Mouse (Mus musculus) bone marrow macrophage, adult 2 months (primary cell): ENCODE data around the gene Rftn1. TPM values are rescaled to one million over a fixed set of nuclear protein-coding genes. Genes with fewer than 3 reads are reported as not detected.
A peak's percentile ranks its signal among the peaks of the same experiment; 100 is the strongest.

Experiments used
- H3K27ac ChIP-seq: 2 replicates; pipeline ENCODE4 v1.5.1; 2012; ENCODE audit warnings: low read depth, low read length; ENCODE audit not compliant: insufficient read depth
- H3K4me1 ChIP-seq: 2 replicates; pipeline ENCODE4 v1.6.1; 2012; ENCODE audit warnings: low read length; ENCODE audit not compliant: control insufficient read depth, insufficient read depth
- H3K4me3 ChIP-seq: 2 replicates; pipeline ENCODE4 v1.5.1; 2012; ENCODE audit warnings: mild to moderate bottlenecking, low read length, moderate library complexity; ENCODE audit not compliant: insufficient read depth
- CTCF ChIP-seq: IDR thresholded peaks from 2 replicates; pipeline ENCODE4 v1.5.1; 2012; ENCODE audit warnings: low read depth, mild to moderate bottlenecking, low read length, moderate library complexity
- POLR2A ChIP-seq: IDR thresholded peaks from 2 replicates; pipeline ENCODE4 v1.6.1; 2012; ENCODE audit warnings: mild to moderate bottlenecking, low read depth, low read length, borderline replicate concordance
- polyA plus RNA-seq: library from polyadenylated mRNA; stranded (reverse); fragments of >200 nt; gene quantifications from 2 replicates; pipeline ENCODE4 v1.2.4, GENCODE M21; 2012; ENCODE audit not compliant: missing spikeins, insufficient read depth, insufficient read length

Gene Rftn1
- polyA plus RNA-seq, 1 experiment: 76.5 TPM

- Histone ChIP-seq H3K27ac (no peak overlapping the region), H3K4me3 (peak overlapping the region; percentile 46), H3K4me1 (no peaks in the 10 kb centered on the region)
- no peak for TF ChIP-seq POLR2A
- no peak for TF ChIP-seq CTCF
Observed at GRCm38 (mm10) chr17:49951856-49952607, 238.4 kb downstream of the Rftn1 start.

GRCm38 (mm10) chr17:49951491-49951855, 239.0 kb downstream of the Rftn1 start:
- Histone ChIP-seq H3K4me3 (peak overlapping the region; percentile 46), H3K27ac (no peak overlapping the region), H3K4me1 (no peaks in the 10 kb centered on the region)
- no peak for TF ChIP-seq CTCF
- TF ChIP-seq POLR2A: no peak

DNA sequence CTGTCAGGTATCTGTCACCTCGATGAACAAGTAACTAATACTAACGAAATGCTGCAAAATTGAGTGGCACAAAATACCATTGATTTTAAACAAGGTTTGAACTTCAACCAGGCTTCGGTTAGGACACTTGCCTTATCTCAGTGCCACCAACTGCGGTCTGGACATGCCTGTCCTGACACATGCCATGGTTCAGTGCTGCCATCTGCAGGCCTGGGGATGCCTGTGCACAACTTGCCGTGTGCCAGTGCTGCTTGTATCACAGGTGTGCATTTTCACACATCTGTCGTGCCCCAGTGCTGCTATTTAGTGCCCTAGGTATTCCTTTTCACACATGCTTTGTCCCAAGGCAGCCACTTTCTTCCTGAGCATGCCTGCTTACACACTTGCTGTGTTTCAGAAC, 247.8 kb downstream of the Rftn1 start:
- Histone ChIP-seq H3K4me3 (no peak overlapping the region), H3K4me1 (no peaks in the 10 kb centered on the region), H3K27ac (no peak overlapping the region)
- TF ChIP-seq CTCF (peak; percentile 28; the same call in 1 of the 2 replicates), POLR2A (no peak)

Other genes starting within 250 kb of the Rftn1 start
- not detected in 2 replicates for gene Dazl, start 103.0 kb upstream of the Rftn1 start, polyA plus RNA-seq